Mouse (Mus musculus): ENCODE data around the gene Elovl5.
A peak's percentile ranks its signal among the peaks of the same experiment; 100 is the strongest.

Gene Elovl5

GRCm38 (mm10) chr9:77995235-77995634 lies 78.1 kb downstream of the Elovl5 start:
- DNase-seq (ENCODE audit: low read depth, low spot score): no peak

DNA sequence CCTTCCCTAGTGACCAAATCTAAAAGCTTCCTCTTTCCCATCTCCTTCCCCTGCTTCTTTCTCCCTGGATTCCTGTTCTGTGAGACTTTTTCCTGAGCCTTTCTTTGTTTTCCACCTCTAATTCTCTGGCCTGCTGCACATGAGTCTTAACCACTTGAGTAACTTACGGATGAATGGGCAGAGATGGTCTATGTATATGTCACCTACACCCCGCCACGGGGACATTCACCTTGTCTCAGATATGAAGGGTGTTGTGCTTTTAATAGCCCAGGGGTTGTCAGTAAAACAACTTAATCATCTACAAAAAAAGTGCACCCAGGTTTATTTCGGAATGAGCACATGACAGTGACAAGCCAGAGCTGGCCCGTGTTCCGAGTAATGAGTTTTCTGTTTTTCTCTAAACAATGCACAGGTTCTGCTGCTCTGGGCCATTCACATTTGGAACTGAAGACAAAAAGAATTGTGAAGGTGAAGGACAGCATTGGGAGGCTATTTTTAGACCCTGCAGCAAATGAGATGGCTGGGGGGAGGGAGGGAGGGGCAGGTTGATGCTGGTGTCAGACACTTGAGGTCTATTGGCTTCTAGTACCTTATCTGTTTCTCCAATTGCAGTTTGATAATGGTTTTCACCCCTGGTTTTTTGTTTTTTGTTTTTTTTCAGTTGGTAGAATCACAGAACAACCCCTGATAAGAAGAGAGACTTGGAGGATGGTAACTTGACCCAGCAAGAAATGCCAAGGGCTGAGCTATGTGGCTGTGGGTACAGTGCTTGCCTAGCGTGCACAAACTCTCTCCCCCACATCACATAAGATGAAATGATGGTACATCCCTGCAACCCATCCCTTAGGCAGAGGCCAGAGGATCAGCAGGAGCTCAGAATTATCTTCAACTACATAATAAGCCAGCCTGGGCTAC lies 83.7 kb downstream of the Elovl5 start:
- DNase-seq (ENCODE audit: low read depth, low spot score): no peak

DNA sequence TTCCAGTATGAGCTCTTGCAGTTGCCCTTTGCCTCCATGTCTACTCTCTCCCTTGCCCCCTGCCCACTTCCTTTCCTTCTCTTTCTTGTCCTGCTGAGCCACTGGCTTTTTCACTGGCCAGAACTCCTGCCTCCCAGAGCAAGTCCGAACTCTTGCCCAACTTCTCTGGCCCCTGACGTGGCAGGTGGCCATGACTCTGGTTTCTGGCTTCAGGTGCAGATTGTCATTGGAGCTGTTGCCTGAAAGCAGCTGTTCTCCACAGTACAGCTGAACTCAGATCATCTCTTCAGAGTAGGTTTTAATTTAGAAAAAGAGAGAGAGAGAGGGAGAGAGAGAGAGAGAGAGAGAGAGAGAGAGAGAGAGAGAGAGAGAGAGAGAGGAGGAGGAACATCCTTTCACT lies 86.1 kb downstream of the Elovl5 start:
- no peak for DNase-seq (ENCODE audit: low read depth, low spot score)

DNA sequence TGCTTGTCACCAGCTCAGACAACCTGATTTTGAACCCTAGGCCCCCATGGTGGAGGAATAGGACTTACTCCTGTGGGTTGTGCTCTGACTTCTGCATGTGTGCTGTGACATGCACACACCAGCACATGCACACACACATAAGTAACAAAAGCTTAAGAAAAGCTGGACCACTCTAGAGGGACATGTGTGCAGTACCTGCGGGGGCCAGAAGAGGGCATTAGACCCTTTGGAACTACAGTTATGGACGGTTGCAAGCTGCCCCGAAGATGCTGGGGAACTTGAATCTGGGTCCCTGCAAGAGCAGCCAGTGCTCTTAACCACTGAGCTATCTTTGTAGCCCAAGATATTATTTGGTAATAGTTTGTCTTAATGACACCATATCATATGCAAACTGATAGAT lies 88.3 kb downstream of the Elovl5 start:
- peak; percentile 60 for DNase-seq (ENCODE audit: low read depth, low spot score)

DNA sequence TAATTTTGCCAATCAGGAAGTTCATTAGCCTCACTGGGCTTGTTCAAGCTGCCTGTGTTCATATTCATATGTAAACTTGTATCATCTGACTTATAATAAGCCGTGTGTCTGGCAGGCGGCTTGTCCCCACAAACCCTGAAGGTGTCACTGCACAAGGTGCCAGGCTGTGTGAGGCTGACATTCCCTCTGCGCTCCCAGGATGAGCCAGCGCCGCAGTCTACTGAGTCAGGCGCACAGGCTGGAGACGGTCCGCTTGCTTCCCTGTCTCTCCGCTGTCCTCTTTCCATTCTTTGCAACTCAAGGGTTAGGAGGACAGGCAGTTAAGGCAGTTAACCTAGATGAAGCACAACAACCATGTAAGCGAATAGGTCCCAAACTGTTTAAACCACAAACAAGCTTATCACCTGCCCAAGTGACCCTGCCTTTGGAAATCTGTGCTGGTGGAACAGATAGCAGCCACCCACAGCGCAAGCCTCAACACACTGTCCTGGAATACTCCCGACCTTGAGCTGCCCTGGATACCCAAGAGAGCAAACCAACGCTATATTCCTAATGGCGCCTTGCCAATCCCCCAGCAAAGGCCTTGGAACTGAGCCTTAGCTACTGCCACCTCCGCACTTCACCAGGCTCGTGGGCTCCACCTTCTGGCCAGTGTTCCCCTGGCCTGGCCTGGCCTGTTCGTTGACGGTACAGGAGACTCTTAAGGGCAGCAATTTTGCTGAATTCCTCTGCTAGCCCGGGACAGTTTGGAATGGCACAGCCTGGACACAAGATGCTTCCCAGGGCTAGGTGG lies 89.2 kb downstream of the Elovl5 start:
- peak; percentile 34 for DNase-seq (ENCODE audit: low read depth, low spot score)

- no peak for DNase-seq (ENCODE audit: low read depth, low spot score)
Observed at GRCm38 (mm10) chr9:78009382-78009781, 92.2 kb downstream of the Elovl5 start.

GRCm38 (mm10) chr9:78010187-78010586 lies 93.0 kb downstream of the Elovl5 start:
- DNase-seq (ENCODE audit: low read depth, low spot score): no peak

- no peak for DNase-seq (ENCODE audit: low read depth, low spot score)
Observed at GRCm38 (mm10) chr9:78010707-78011106, 93.5 kb downstream of the Elovl5 start.

DNA sequence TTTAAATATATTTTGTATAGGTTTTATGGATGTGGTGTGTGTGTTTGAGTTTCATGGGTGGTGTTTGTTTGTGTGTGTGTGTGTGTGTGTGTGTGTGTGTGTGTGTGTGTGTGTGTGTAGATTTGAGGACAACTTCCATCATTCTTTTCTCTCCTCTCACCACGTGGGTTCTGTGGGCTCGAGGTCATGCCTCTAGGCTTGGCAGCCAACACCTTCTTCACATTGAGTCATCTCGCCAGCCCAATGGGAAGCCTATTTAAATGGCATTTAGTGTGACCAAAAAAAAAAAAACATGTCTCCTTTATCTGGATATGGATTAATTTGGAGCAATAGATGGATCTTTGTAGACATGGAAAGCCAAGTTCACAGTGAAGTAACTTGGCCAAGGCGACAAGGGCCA lies 94.9 kb downstream of the Elovl5 start:
- no peak for DNase-seq (ENCODE audit: low read depth, low spot score)

GRCm38 (mm10) chr9:78012681-78013080 lies 95.5 kb downstream of the Elovl5 start:
- no peak for DNase-seq (ENCODE audit: low read depth, low spot score)

DNA sequence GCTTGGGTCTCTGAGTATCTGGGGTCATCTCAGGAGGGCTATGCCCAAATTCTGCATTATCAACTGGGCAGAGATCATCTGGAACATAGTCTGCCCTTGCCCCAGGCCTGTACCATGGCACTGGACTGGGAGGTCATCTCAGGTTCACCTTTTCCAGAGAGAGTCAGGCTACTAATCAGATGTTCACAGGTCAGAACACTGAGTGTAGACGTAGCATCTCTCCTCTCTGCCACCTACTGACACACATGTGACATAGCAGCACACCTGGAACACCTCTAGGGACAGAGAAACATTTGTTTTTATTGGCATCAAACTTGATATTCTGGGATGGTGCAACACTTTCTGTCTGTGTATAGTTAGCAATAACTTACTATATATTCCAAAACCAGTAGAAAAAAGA lies 96.6 kb downstream of the Elovl5 start:
- DNase-seq (ENCODE audit: low read depth, low spot score): peak; percentile 42

- no peak for DNase-seq (ENCODE audit: low read depth, low spot score)
Observed at GRCm38 (mm10) chr9:78015816-78016215, 98.7 kb downstream of the Elovl5 start.

DNA sequence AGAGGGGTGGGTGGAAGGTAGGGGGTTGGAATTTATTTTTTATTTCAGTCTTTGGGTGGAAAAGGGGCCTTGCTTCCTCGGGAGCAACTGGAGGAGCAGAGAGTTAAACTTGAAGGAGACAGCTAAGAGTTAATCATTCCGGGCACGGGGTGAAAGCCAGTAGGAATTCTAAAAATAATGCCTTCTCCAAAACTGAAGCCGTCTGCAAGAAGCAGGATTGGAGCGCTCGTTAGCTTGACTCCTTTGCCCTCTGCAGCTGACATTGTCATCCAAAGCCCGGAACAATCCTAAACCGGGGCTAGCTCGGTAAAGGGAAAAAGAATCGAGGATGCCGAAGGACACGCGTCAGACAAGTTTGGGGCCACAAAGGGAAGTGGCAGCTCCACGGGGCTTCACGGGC lies 99.1 kb downstream of the Elovl5 start:
- no peak for DNase-seq (ENCODE audit: low read depth, low spot score)

- no peak for DNase-seq (ENCODE audit: low read depth, low spot score)
Observed at GRCm38 (mm10) chr9:78021256-78021655, 104.1 kb downstream of the Elovl5 start.

GRCm38 (mm10) chr9:78022187-78022945 lies 105.2 kb downstream of the Elovl5 start:
- no peak for DNase-seq (ENCODE audit: low read depth, low spot score)

DNA sequence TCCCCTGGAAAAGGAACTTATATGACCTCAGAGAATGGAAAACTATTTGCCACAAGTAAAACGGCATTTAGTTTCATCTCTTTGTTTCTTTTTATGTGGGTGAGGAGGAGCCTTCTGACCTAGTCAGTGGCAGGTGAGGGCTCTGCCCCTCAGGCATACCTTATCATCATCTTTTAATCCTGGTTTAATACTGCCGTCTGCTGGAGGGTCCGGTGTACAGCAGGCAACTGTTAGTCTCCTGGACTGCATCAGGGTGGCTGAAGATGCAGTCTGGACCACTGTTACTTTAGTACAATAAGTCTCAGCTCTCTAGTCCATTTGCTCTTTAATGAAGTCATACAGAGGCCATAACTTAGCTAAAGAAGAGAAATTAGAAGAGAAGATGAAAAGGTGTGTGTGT lies 107.7 kb downstream of the Elovl5 start:
- peak; percentile 46 for DNase-seq (ENCODE audit: low read depth, low spot score)

- DNase-seq (ENCODE audit: low read depth, low spot score): no peak
Observed at GRCm38 (mm10) chr9:78027099-78027498, 109.9 kb downstream of the Elovl5 start.

DNA sequence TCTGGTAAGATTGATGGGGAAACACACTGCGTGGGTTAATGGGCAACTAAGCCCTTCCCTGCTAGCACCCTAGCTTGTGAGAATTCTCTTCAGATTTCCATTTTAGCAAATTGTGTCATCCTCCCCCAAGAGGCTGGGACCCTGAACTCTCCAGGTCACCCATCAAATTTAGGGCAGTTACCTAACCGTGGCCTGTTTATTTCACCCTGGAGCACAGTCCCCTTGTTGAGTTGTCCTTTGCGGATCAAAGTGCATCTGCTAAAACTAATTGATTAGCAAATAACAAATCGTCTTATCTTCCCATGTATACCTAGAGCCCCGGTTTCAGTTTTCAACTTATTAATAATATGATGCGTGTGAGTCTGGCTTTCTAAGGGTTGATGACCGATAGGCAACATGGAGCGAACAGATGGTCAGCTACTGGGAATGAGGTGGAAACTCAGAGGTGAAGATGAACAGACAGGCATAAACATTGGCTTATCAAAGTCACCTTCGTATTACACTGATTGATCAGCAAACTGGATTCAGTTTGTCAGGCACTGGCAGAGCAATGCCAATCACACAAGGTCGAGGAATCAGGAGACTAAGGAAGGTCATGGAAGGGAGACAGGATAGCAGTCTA lies 113.8 kb downstream of the Elovl5 start:
- no peak for DNase-seq (ENCODE audit: low read depth, low spot score)

DNA sequence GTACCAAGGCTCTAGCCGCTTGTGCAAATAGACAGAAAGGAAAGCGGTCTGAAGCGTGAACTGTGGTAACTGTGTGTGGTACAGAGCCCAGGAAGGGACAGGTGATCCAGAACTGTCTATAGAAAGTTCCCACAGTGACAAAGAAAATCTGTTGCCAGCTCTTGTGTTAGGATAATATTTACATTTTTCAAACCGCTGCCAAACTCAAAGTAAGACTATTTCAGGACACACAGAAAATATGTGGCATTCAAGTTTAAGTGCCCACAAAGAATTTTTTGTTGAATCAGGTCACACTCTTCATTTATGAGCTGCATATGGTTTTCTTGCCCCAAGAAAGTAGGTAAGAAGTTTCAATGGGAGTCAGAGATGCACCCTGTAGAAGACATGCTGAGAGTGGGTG lies 115.8 kb downstream of the Elovl5 start:
- no peak for DNase-seq (ENCODE audit: low read depth, low spot score)
